In genomic region chr7:83077035-83077918, GRCm38 (mm10) we compare ENCODE assay signal across 8 mouse cellular contexts.
A peak's percentile ranks its signal among the peaks of the same experiment; 100 is the strongest.
DNase-seq lines count a peak whose midpoint lies in the region; ATAC-seq lines count a peak whose summit lies in the region.

No protein-coding gene starts in this region.

- H3K36me3 ChIP-seq in heart, embryonic 11.5 days (ENCODE audit: control insufficient read depth, insufficient read depth, low read length): no peaks in the 10 kb centered on the region
- H3K36me3 ChIP-seq in forebrain, embryonic 14.5 days (ENCODE audit: control insufficient read depth, insufficient read depth, low read length): no peaks in the 10 kb centered on the region
- H3K36me3 ChIP-seq in kidney, embryonic 15.5 days: no peaks in the 10 kb centered on the region
- no peaks in the 10 kb centered on the region for H3K36me3 ChIP-seq in neural tube, embryonic 11.5 days (ENCODE audit: control insufficient read depth, insufficient read depth, low read length)

- no peak for ATAC-seq in heart, embryonic 11.5 days (replicated peaks; ENCODE audit: insufficient number of reproducible peaks, low FRiP score, low TSS enrichment)
- peak; percentile 71 for ATAC-seq in forebrain, embryonic 14.5 days
- ATAC-seq in kidney, embryonic 15.5 days (replicated peaks; ENCODE audit: low FRiP score): peak; percentile 82
- peak; percentile 81 for ATAC-seq in neural tube, embryonic 11.5 days (ENCODE audit: insufficient read depth, low FRiP score, low TSS enrichment)

- intact Hi-C loops in heart, postnatal 25 days (cut with DNase I): no loop called here

- no peaks in the 10 kb centered on the region for H3K27me3 ChIP-seq in heart, embryonic 11.5 days (ENCODE audit: control insufficient read depth, insufficient read depth, low read length)
- no peaks in the 10 kb centered on the region for H3K27me3 ChIP-seq in forebrain, embryonic 14.5 days (replicated peaks; ENCODE audit: control insufficient read depth, insufficient read depth, low read length)
- H3K27me3 ChIP-seq in kidney, embryonic 15.5 days: no peaks in the 10 kb centered on the region
- no peaks in the 10 kb centered on the region for H3K27me3 ChIP-seq in neural tube, embryonic 11.5 days (ENCODE audit: control insufficient read depth, insufficient read depth, low read length)

- 47% methylated on average over 11 of the region's 11 CpGs for WGBS in heart, embryonic 11.5 days (ENCODE audit: insufficient replicate concordance)
- WGBS in forebrain, embryonic 14.5 days: 24% methylated on average over 11 of the region's 11 CpGs
- 13% methylated on average over 11 of the region's 11 CpGs for WGBS in kidney, embryonic 15.5 days
- WGBS in neural tube, embryonic 11.5 days: 27% methylated on average over 11 of the region's 11 CpGs

- peaks cover 13% of the 10 kb centered on the region for H3K4me1 ChIP-seq in heart, embryonic 11.5 days (ENCODE audit: control insufficient read depth, insufficient read depth, low read length)
- H3K4me1 ChIP-seq in forebrain, embryonic 14.5 days (ENCODE audit: control insufficient read depth, insufficient read depth, low read length): peaks cover 10% of the 10 kb centered on the region
- H3K4me1 ChIP-seq in kidney, embryonic 15.5 days: peaks cover 18% of the 10 kb centered on the region
- H3K4me1 ChIP-seq in neural tube, embryonic 11.5 days (ENCODE audit: control insufficient read depth, insufficient read depth, low read length): peaks cover 10% of the 10 kb centered on the region

- no peak overlapping the region for H3K4me3 ChIP-seq in heart, embryonic 11.5 days (ENCODE audit: low read depth, low read length)
- H3K4me3 ChIP-seq in forebrain, embryonic 14.5 days (ENCODE audit: low read depth, low read length): no peak overlapping the region
- no peak overlapping the region for H3K4me3 ChIP-seq in kidney, embryonic 15.5 days (replicated peaks)
- no peak overlapping the region for H3K4me3 ChIP-seq in neural tube, embryonic 11.5 days (ENCODE audit: low read depth, low read length)

- H3K9ac ChIP-seq in heart, embryonic 11.5 days (ENCODE audit: low read depth, low read length): no peak overlapping the region
- no peak overlapping the region for H3K9ac ChIP-seq in forebrain, embryonic 14.5 days (ENCODE audit: low read length)
- H3K9ac ChIP-seq in kidney, embryonic 15.5 days: no peak overlapping the region
- no peak overlapping the region; the same call in 1 of the 2 replicates for H3K9ac ChIP-seq in neural tube, embryonic 11.5 days (ENCODE audit: low read length)

- no peak for DNase-seq in heart, postnatal 25 days (ENCODE audit: low spot score)
- DNase-seq in forebrain, embryonic 14.5 days (ENCODE audit: low spot score): peak; percentile 61
- DNase-seq in neural tube, embryonic 11.5 days (ENCODE audit: low spot score): peak; percentile 53
- DNase-seq in thymus, adult 18-20 months: no peak
- no peak for DNase-seq in thymus, postnatal 36 days
- DNase-seq in layer of hippocampus, postnatal 25 days (ENCODE audit: extremely low spot score in 1 of 2, low spot score in 1 of 2): no peak

- no peak overlapping the region for H3K4me2 ChIP-seq in heart, embryonic 11.5 days
- H3K4me2 ChIP-seq in forebrain, embryonic 14.5 days (ENCODE audit: low read length): peak overlapping the region; percentile 14; the same call in 1 of the 2 replicates
- peak overlapping the region; percentile 41 for H3K4me2 ChIP-seq in kidney, embryonic 15.5 days
- H3K4me2 ChIP-seq in neural tube, embryonic 11.5 days (ENCODE audit: low read depth): no peak overlapping the region

- 0 out of 2 replicates have a peak overlapping the region, but pooled peaks have one; percentile 10 for H3K27ac ChIP-seq in heart, embryonic 11.5 days (ENCODE audit: low read depth, low read length)
- 0 out of 2 replicates have a peak overlapping the region, but pooled peaks have one; percentile 1 for H3K27ac ChIP-seq in forebrain, embryonic 14.5 days (ENCODE audit: low read depth, low read length)
- peak overlapping the region; percentile 77 for H3K27ac ChIP-seq in kidney, embryonic 15.5 days
- peak overlapping the region; percentile 67 for H3K27ac ChIP-seq in neural tube, embryonic 11.5 days (ENCODE audit: low read depth, low read length)

- no peaks in the 10 kb centered on the region for H3K9me3 ChIP-seq in heart, embryonic 11.5 days (replicated peaks; ENCODE audit: control insufficient read depth, low read length)
- H3K9me3 ChIP-seq in forebrain, embryonic 14.5 days (replicated peaks; ENCODE audit: control insufficient read depth, low read length): no peaks in the 10 kb centered on the region
- H3K9me3 ChIP-seq in kidney, embryonic 15.5 days (replicated peaks): no peaks in the 10 kb centered on the region
- no peaks in the 10 kb centered on the region for H3K9me3 ChIP-seq in neural tube, embryonic 11.5 days (ENCODE audit: control insufficient read depth, low read length)

Comparison
In these comparisons a context has a peak if more than half of its experiments do, and no peak if none do; other contexts are left out.
1. H3K27ac ChIP-seq: peak in every context shown above with its lines; median percentile 77 in kidney, embryonic 15.5 days; 67 in neural tube, embryonic 11.5 days; 10 in heart, embryonic 11.5 days; 1 in forebrain, embryonic 14.5 days.
2. H3K4me2 ChIP-seq: peak in forebrain, embryonic 14.5 days (single experiment) and kidney, embryonic 15.5 days (single experiment); none in heart, embryonic 11.5 days (single experiment) and neural tube, embryonic 11.5 days (single experiment).
3. DNase-seq: peak in forebrain, embryonic 14.5 days (single experiment) and neural tube, embryonic 11.5 days (single experiment); none in heart, postnatal 25 days (single experiment), thymus, adult 18-20 months (0 of 2), thymus, postnatal 36 days (0 of 2) and layer of hippocampus, postnatal 25 days (0 of 2).